Mouse (Mus musculus): Measurements from ENCODE around the gene Acod1. TPM values are rescaled to one million over a fixed set of nuclear protein-coding genes. Genes with fewer than 3 reads are reported as not detected.
A peak's percentile ranks its signal among the peaks of the same experiment; 100 is the strongest.

The Acod1 gene
- polyA plus RNA-seq, 2 experiments: 0.06 TPM; not detected in 1

DNA sequence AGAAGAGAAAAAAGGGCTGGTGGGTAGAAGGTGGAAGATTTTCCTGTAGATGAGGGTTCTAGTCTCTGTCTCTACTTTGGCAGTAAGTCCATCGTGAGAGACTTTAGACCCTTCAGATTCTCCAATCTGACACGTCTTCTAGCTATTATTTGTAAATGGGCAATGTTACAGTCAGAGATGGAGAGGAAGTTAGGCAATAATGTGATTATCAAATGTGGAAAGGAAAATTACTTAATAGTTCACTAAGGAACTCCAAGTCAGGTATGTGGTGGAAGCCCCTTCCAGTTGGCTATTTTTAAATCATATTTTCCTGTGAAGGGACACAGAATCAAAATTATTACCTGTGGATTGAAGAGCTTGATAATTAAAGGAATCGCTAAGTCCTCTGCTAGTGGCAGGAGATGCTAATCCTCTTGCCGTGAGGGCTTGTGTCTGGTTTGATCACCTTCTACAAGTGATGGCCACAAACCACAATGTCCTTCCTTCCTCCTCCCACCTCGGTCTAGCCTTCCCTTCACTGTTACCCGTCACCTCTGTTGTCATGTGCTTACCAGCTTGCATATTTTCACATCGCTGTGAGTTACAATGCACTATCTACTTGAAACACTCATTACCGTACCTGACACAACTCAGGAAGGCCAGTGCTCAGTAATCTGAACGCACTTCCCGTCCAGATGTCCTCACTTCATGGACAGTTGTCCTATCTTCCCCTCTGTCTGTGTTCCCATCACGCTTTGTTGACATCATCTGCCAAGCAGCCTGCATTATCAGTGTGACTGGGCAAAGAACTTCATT is 1.7 kb downstream of the Acod1 start:
- 86% methylated on average over 11 of the region's 11 CpGs for WGBS
- Histone ChIP-seq H3K4me3 (replicated peaks; ENCODE audit: low read length) (no peak overlapping the region), H3K9ac (ENCODE audit: low read depth, low read length, severe bottlenecking) (no peak overlapping the region), H3K4me2 (replicated peaks; ENCODE audit: low read depth, low read length, severe bottlenecking) (no peak overlapping the region), H3K36me3 (ENCODE audit: control insufficient read depth, insufficient read depth, low read length) (no peaks in the 10 kb centered on the region), H3K27ac (replicated peaks; ENCODE audit: low read depth, low read length) (no peak overlapping the region), H3K4me1 (ENCODE audit: control insufficient read depth, insufficient read depth, low read length) (no peaks in the 10 kb centered on the region), H3K9me3 (ENCODE audit: control insufficient read depth, low read length) (no peaks in the 10 kb centered on the region), H3K27me3 (ENCODE audit: control insufficient read depth, insufficient read depth, low read length) (no peaks in the 10 kb centered on the region)
- no peak for ATAC-seq (ENCODE audit: low FRiP score, low read depth)
- DNase-seq (ENCODE audit: low spot score): no peak
- TF ChIP-seq POLR2A (IDR thresholded peaks at IDR 0.05; ENCODE audit: borderline replicate concordance, extremely low read depth, insufficient read depth, insufficient read length): no peak

DNA sequence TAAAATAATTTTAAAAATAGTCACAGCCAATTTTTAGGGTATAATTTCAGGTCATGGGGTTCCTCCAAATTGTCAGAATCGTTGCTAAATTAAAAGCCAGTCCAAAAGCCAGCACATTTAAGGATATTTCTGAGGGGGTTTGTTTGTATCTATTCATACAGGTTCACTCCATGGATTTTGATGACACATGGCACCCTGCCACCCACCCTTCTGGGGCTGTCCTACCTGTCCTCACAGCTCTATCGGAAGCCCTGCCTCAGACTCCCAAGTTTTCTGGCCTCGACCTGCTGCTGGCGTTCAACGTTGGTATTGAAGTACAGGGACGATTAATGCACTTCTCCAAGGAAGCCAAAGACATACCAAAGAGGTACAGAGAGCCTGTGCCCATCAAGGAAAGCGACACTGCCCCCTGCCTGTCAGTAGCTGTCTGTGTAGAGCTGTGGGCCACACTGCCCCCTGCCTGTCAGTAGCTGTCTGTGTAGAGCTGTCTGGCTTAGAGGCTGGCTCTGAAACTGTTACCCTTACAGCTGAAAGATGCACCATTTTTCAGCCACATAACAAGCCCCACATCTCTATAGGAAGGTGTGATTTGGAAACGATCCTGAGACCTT is 4.5 kb downstream of the Acod1 start:
- Histone ChIP-seq H3K4me2 (replicated peaks; ENCODE audit: low read depth, low read length, severe bottlenecking) (no peak overlapping the region), H3K9ac (ENCODE audit: low read depth, low read length, severe bottlenecking) (no peak overlapping the region), H3K36me3 (ENCODE audit: control insufficient read depth, insufficient read depth, low read length) (no peaks in the 10 kb centered on the region), H3K9me3 (ENCODE audit: control insufficient read depth, low read length) (no peaks in the 10 kb centered on the region), H3K4me3 (replicated peaks; ENCODE audit: low read length) (no peak overlapping the region), H3K27me3 (ENCODE audit: control insufficient read depth, insufficient read depth, low read length) (no peaks in the 10 kb centered on the region), H3K4me1 (ENCODE audit: control insufficient read depth, insufficient read depth, low read length) (no peaks in the 10 kb centered on the region), H3K27ac (replicated peaks; ENCODE audit: low read depth, low read length) (no peak overlapping the region)
- TF ChIP-seq POLR2A (IDR thresholded peaks at IDR 0.05; ENCODE audit: borderline replicate concordance, extremely low read depth, insufficient read depth, insufficient read length): no peak
- DNase-seq (ENCODE audit: low spot score) (peak; percentile 42), ATAC-seq (ENCODE audit: low FRiP score, low read depth) (peak; percentile 57; the same call in 1 of the 2 replicates)
- 44% methylated on average over 8 of the region's 8 CpGs for WGBS

DNA sequence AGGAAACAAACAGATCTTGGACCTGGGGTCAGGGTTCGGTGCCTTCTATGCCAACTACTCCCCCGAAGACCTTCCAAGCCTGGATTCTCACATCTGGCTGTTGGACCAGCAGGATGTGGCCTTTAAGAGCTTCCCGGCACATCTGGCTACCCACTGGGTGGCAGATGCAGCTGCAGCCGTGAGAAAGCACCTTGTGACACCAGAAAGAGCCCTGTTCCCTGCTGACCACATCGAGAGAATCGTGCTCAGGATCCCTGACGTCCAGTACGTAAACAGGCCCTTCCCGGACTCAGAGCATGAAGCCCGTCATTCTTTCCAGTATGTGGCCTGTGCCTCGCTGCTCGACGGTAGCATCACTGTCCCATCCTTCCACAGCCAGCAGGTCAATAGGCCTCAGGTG is 8.0 kb downstream of the Acod1 start:
- no peak for TF ChIP-seq POLR2A (IDR thresholded peaks at IDR 0.05; ENCODE audit: borderline replicate concordance, extremely low read depth, insufficient read depth, insufficient read length)

DNA sequence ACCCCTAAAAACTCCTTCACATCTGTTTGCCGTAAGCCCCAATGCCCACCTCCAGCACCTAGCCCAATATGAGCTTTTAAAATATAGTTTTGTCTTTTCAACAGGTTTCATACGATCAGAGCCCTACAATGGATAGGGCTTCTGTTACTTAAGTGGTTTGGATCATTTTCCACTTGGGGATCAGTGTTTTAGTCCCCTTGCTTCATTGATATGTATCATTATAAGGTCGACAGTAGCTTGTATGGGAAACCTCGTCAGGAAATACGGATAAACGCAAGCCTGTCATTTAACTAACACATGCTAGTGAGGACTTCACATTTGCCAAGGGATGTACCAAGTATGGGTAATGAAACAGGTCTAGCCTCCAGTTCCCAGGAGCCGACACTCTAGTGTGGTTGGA is 9.8 kb downstream of the Acod1 start:
- Histone ChIP-seq H3K9ac (ENCODE audit: low read depth, low read length, severe bottlenecking) (no peak overlapping the region), H3K4me1 (ENCODE audit: control insufficient read depth, insufficient read depth, low read length) (no peaks in the 10 kb centered on the region), H3K27ac (replicated peaks; ENCODE audit: low read depth, low read length) (no peak overlapping the region), H3K9me3 (ENCODE audit: control insufficient read depth, low read length) (no peaks in the 10 kb centered on the region), H3K4me2 (replicated peaks; ENCODE audit: low read depth, low read length, severe bottlenecking) (no peak overlapping the region), H3K4me3 (replicated peaks; ENCODE audit: low read length) (no peak overlapping the region), H3K36me3 (ENCODE audit: control insufficient read depth, insufficient read depth, low read length) (no peaks in the 10 kb centered on the region), H3K27me3 (ENCODE audit: control insufficient read depth, insufficient read depth, low read length) (no peaks in the 10 kb centered on the region)
- ATAC-seq (ENCODE audit: low FRiP score, low read depth) (no peak), DNase-seq (ENCODE audit: low spot score) (no peak)
- TF ChIP-seq POLR2A (IDR thresholded peaks at IDR 0.05; ENCODE audit: borderline replicate concordance, extremely low read depth, insufficient read depth, insufficient read length): no peak
- 72% methylated on average over 7 of the region's 7 CpGs for WGBS

More for the DNA sequence above, 8.0 kb downstream of the Acod1 start:
- no peak overlapping the region for H3K4me3 ChIP-seq (replicated peaks; ENCODE audit: low read length)
- H3K4me2 ChIP-seq (replicated peaks; ENCODE audit: low read depth, low read length, severe bottlenecking): no peak overlapping the region
- H3K9ac ChIP-seq (ENCODE audit: low read depth, low read length, severe bottlenecking): no peak overlapping the region
- 82% methylated on average over 13 of the region's 13 CpGs for WGBS
- H3K36me3 ChIP-seq (ENCODE audit: control insufficient read depth, insufficient read depth, low read length): no peaks in the 10 kb centered on the region
- no peak overlapping the region for H3K27ac ChIP-seq (replicated peaks; ENCODE audit: low read depth, low read length)
- DNase-seq (ENCODE audit: low spot score) (no peak), ATAC-seq (ENCODE audit: low FRiP score, low read depth) (no peak)
- H3K27me3 ChIP-seq (ENCODE audit: control insufficient read depth, insufficient read depth, low read length): no peaks in the 10 kb centered on the region
- no peaks in the 10 kb centered on the region for H3K4me1 ChIP-seq (ENCODE audit: control insufficient read depth, insufficient read depth, low read length)
- no peaks in the 10 kb centered on the region for H3K9me3 ChIP-seq (ENCODE audit: control insufficient read depth, low read length)

DNA sequence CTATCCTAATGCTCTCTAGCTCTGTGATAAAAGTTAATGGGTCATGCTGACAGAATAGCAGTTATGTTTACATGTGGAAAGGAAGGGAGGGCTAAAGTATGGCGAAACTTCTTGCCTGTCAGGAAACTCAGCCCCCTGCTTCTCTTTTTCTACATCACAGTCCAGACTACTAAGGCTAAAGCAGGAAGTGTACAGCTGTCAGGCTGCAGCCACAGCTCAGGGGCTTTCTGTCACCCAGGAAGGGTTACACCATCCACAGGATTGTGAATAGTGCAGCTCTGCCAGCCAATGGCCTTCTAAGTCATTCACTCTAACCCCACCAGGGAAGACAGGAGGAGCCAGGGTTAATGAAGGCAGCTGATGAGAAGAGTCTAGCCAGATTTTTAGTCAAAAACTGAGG is 12.2 kb downstream of the Acod1 start:
- Histone ChIP-seq H3K27me3 (ENCODE audit: control insufficient read depth, insufficient read depth, low read length) (no peaks in the 10 kb centered on the region), H3K27ac (replicated peaks; ENCODE audit: low read depth, low read length) (no peak overlapping the region), H3K4me3 (replicated peaks; ENCODE audit: low read length) (no peak overlapping the region), H3K4me1 (ENCODE audit: control insufficient read depth, insufficient read depth, low read length) (no peaks in the 10 kb centered on the region), H3K4me2 (replicated peaks; ENCODE audit: low read depth, low read length, severe bottlenecking) (no peak overlapping the region), H3K9me3 (ENCODE audit: control insufficient read depth, low read length) (no peaks in the 10 kb centered on the region), H3K9ac (ENCODE audit: low read depth, low read length, severe bottlenecking) (no peak overlapping the region), H3K36me3 (ENCODE audit: control insufficient read depth, insufficient read depth, low read length) (no peaks in the 10 kb centered on the region)
- no peak for TF ChIP-seq POLR2A (IDR thresholded peaks at IDR 0.05; ENCODE audit: borderline replicate concordance, extremely low read depth, insufficient read depth, insufficient read length)
- DNase-seq (ENCODE audit: low spot score) (no peak), ATAC-seq (ENCODE audit: low FRiP score, low read depth) (no peak)
- WGBS: 75% methylated on average over 1 of the region's 1 CpGs

All from limb, embryonic 14.5 days (tissue).